Mouse (Mus musculus) neural tube, embryonic 15.5 days (tissue): Measurements from ENCODE around the gene Mccc1. TPM values are rescaled to one million over a fixed set of nuclear protein-coding genes. Genes with fewer than 3 reads are reported as not detected.

ENCODE experiments used
- polyA plus RNA-seq: library from polyadenylated mRNA; unstranded; fragments of >200 nt; fragmentation: Nextera tagmentation; extraction: Ambion mirVana; gene quantifications from 2 replicates; pipeline ENCODE4 v1.2.1, GENCODE M21; 2015

Gene Mccc1
- polyA plus RNA-seq, 1 experiment from 2014 or later, result 29.0 TPM

Other genes with a start within 250 kb of the Mccc1 start
- gene Atp11b, start 246.6 kb downstream of the Mccc1 start, polyA plus RNA-seq, result 40.1 and 40.3 TPM in 2 replicates
- 99.5 and 101 TPM in 2 replicates for gene Dcun1d1, start 63.2 kb downstream of the Mccc1 start, polyA plus RNA-seq
- gene Ccdc144b, start 52.9 kb upstream of the Mccc1 start, polyA plus RNA-seq, result not detected in 2 replicates
- gene Acad9, start 65.3 kb upstream of the Mccc1 start, polyA plus RNA-seq, result 85.2 and 94.4 TPM in 2 replicates
- gene D3Ertd254e, start 150.3 kb upstream of the Mccc1 start, polyA plus RNA-seq, result 14.8 and 18.1 TPM in 2 replicates
- 2.2 and 2.9 TPM in 2 replicates for gene Qrfpr, start 221.6 kb upstream of the Mccc1 start, polyA plus RNA-seq